Mouse (Mus musculus) Muller cell, postnatal 12 days (primary cell): ENCODE results near the gene Smg6.
A peak's percentile ranks its signal among the peaks of the same experiment; 100 is the strongest.

ENCODE experiments used
- DNase-seq: peaks from one replicate; pipeline ENCODE4 v3.0.0-alpha.2; 2015; ENCODE audit errors: inconsistent ontology term

The Smg6 gene

GRCm38 (mm10) chr11:75190905-75191441 is 265.4 kb downstream of the Smg6 start, which contains the start of gene Dph1:
TSS of gene Dph1 (minus strand) at chr11:75191241.
- DNase-seq: no peak

GRCm38 (mm10) chr11:75191841-75192240 is 266.2 kb downstream of the Smg6 start:
- DNase-seq: no peak

DNA sequence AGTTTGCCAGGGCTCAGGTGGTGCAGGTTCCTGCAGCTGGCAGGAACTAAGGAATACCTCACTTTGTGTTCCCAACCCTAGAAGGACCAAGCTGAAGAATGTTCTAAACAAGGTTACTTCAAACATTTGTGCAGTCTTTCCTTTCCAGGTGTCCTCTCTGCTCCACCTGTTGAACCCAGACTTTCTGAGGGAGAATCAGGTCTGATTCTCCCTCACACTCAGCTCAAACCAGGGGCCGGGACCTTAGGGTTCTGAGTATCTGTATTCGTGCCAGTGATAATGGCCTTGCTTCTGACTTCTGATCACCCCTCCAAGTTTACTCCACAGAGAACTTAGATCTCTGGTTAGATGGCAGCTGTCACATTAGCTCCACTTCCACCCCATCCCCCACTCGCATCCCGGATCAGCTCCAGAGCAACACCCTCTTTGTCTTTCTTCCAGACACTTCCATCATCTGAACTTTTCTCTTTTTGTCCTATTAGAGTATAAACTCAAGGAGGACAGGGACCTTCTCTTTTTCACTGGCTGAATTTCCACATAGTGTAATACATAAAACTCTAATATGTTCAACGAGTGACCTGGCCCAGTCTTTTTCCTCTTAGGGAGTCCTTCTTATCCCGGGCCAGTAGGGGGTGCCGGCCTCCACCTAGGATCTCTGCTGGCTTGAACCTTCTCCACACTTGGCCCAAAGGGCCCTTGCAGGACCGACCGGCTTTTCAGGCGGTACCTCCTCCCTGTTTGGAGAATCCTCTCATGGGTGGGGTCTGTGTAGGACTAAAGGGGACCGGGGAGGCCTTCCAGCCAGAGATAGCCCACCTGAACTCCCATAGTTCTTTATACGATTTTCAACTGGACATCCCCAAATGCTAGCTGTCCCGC is 267.0 kb downstream of the Smg6 start:
- DNase-seq: peak; percentile 85

GRCm38 (mm10) chr11:75193256-75194071 is 267.8 kb downstream of the Smg6 start, which contains the start of gene Rtn4rl1:
TSS of gene Rtn4rl1 (plus strand) at chr11:75193783.
- peak; percentile 47 for DNase-seq

DNA sequence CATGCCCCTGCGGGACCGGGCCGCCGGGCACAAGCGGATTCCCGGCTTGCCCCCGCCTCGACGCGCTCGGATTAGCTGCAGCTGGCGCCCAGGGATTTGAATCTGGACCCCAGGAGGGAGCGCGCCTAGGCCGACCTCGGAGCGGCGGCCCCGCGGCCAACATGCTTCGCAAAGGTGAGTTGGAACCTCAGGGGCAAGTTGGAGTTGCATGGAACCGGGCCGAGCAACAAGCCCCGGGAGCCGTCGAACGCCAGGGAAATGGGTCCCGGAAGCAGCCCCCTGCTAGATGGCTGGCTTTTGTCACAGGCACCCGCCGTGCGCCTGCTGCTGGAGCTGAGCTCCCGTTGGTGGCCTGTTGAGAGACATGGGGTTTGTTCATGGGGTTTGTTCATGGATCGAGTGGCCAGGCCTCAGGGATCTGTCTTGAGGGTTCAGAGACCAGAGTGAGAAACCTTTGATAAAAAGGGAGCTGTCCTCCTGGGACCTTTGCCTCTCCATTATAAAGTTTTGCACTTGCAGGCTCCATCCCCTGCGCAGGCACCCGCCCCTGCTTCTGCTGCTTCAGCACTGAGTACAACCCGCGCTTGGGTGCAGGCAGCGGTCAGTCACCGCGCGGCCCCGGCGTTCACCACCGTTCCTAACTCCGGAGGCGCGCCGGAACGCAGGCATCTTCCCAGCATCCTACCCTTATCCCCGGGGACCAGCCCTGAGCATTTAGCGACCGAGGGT is 268.7 kb downstream of the Smg6 start:
- peak; percentile 49 for DNase-seq

DNA sequence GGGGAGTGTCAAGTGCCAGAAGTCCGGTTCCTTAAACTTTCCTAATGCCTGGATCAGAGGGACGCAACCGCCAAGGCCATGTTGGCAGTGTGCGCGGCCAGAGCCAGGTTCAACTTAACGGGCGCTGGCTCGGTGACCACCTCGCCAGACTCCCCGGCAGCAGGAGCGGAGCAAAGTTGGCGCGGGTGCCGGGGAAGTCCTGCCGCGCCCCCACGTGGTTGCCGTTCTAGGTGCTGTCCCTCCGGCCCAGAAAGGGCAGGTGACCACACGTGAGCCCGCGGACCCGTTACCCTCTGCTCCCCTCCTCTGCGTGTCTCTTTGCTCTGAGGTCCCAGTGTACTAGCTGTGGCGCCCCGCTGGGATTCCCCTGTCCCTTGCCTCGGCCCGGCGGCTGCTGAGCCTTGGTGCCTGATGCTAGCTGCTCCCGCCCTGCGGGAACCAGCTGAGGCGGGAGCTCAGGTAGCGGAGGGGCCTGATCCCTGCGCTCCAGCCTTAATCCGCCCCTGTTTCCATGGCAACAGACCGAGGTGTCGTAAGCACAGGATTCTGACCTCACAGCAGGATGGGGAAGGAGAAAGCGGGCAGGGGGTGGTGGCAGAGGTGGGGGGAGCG is 269.3 kb downstream of the Smg6 start:
- no peak for DNase-seq

- DNase-seq: no peak
Observed at GRCm38 (mm10) chr11:75196131-75196530, 270.5 kb downstream of the Smg6 start.

DNA sequence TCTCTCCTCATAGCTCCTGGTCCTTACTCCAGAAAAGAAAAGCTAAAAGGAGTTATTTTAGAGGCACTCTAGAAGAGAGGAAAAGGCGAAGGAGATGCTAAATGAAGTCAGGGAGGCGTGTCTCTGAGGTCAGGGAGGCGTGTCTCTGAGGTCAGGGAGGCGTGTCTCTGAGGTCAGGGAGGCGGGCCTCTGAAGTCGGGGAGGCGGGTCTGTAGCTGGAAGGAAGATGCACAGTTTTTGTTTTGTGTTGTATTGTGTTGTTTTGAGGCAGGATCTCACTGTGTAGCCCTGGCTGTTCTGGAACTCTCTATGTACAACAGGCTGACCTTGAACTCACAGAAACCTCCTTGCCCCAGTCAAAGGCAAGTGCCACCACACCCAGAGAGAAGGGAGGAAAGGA is 272.3 kb downstream of the Smg6 start:
- DNase-seq: no peak

DNA sequence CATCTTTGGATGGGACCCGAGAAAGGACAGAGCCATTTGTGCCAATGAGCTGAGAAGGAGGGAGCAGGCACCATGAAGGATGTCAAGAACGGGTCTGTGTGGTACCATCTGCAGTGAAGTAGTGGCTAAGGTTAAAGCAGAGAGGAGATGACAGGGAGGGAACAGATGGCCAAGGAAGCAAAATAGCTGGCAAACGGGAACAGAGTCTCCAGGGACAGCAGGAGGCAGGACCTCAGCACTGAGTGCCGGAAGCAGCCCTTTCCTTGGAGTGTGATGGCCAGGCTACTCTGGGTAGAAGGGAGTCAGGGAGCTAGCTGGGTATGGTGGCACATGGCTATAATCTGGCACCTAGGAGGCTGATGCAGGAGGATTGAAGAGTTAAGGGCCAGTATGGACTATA is 273.2 kb downstream of the Smg6 start:
- DNase-seq: no peak

DNA sequence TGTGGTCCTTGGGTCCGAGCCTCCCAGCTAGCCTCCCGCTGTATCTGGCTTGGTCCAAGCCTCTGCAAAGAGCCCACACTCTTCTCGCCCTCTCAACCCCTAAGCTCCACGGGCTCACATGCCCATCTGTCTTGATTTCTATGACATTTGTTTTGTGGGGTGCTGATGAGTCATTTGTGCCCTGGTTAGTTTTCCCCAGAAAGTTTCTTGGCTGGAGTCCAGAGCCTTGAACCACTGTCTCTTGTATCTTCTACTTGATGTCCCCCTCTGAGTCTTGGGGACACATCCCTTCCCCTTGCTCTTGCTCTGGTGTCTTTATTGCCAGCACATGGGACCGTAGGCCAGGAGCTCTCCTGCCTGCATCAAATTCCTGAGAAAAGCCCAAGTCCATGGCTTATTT is 274.3 kb downstream of the Smg6 start:
- no peak for DNase-seq

GRCm38 (mm10) chr11:75200935-75201334 is 275.3 kb downstream of the Smg6 start:
- DNase-seq: no peak

GRCm38 (mm10) chr11:75201721-75202120 is 276.1 kb downstream of the Smg6 start:
- DNase-seq: no peak

DNA sequence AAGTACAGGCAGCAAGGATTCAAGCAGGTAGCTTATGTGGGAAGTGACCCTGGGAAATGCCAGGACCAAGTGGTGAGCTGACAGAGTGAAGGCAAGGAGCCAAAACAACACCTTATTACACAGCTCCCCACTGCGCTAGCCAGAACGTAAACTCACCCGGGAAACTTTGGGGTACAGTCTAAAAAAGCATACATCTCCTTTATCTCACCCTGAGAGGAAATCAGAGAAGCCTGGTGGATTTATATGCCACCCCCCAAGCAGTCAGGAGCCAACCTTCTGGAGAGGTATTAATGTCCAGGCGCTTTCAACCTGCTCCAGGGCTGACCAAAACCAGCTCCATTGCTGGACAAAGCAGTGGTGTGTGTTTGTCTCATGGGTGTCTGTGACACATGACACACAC is 278.3 kb downstream of the Smg6 start:
- no peak for DNase-seq

DNA sequence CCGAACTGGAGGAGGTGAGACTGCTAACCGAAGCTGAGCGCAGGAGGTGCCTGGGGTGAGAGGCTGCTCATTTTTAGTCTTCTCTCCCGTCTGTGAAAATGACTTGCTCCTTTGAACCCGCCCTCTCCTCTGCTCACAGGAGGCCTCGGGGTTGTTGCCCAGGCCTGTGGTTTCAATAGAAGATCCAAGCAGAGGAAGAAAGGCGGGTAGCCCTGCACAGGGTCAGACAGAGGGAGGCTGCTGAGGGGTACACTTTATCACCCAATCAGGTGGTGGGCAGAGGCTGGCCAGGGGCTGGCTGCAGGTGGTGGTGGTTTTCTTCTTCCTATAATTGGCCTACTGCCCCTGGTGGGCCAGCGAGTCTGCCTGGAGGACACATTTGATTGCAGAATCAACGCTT is 278.8 kb downstream of the Smg6 start:
- DNase-seq: no peak

DNA sequence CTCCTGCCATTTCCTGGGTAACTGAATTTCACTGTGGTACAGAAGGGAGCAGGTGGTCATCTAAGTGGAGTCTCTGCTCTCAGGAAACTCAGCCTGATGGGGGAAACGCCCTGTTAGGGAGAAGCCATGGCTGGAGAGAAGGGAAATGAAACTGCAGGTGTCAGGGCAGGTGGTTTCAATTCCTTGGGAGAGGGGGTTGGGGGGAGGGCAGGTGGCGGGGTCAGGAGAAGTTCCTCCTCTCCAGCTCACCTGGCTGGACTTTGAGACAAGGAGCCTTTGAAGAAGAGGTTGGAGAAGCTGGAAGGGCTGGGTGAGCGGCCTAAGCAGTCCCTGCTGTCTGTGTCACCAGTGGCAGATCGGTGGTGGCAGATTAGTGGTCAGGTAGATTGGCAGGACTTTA is 280.7 kb downstream of the Smg6 start:
- no peak for DNase-seq

DNA sequence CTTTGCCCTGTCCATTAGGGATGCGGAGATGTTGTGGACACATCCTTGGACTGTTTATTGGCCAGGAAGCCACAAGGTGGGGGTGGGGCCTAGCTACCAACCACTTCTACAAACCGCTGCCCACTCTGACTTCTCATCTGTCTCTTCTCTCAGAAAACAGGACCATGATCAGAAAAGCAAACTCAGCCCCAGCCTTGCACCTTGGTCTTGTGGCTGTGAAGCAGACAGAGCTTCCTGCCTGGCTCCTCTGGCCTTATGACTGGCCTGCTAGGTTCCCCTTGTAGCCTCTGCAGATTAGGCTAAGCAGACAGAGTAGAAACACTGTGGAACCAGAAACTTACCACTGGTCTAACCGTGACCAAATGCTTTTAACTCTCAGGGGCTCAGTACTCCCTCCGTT is 283.7 kb downstream of the Smg6 start:
- DNase-seq: no peak

GRCm38 (mm10) chr11:75210093-75210492 is 284.5 kb downstream of the Smg6 start:
- no peak for DNase-seq

DNA sequence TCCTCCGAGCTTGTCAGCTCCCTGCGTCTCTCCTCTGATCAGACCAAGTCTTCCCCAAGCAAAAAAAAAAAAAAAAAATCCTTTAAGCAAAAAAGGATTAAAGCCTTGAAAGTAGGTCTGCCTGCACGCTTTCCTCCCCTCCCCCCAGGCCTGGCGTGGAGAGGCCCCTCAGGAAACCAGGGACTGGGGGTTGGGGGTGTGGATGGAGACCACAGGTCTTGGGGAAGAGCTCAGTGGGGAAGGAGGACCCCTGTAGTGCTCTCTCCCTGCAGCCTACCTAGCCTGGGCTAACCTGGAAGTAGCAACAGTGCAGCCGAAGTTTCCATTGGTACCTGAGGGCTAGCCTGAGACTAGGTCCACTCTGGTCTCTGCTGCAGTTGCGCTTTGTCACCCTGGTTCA is 285.1 kb downstream of the Smg6 start:
- no peak for DNase-seq

GRCm38 (mm10) chr11:75212031-75212667 is 286.5 kb downstream of the Smg6 start:
- no peak for DNase-seq

- DNase-seq: no peak
Observed at GRCm38 (mm10) chr11:75212876-75213275, 287.3 kb downstream of the Smg6 start.
